Mouse (Mus musculus) kidney, adult 2 months (tissue): ENCODE measurements around the gene Luzp2. TPM values are rescaled to one million over a fixed set of nuclear protein-coding genes. Genes with fewer than 3 reads are reported as not detected.

Experiments
- DNase-seq: peaks from one replicate; pipeline ENCODE4 v3.0.0; 2021
- H3K27ac ChIP-seq: fragments of 200-500 bp; 2 replicates; pipeline ENCODE4 v1.5.1; 2012; ENCODE audit warnings: low read depth, low read length, control low read depth, inconsistent platforms; ENCODE audit not compliant: insufficient read depth
- H3K27me3 ChIP-seq: fragments of 200-500 bp; replicated peaks from 2 replicates; pipeline ENCODE4 v1.6.1; 2012; ENCODE audit warnings: mild to moderate bottlenecking, moderate library complexity, low read length, inconsistent platforms; ENCODE audit not compliant: control insufficient read depth, insufficient read depth
- H3K36me3 ChIP-seq: fragments of 200-500 bp; 2 replicates; pipeline ENCODE4 v1.6.1; 2012; ENCODE audit warnings: mild to moderate bottlenecking, moderate library complexity, low read length, inconsistent platforms; ENCODE audit not compliant: control insufficient read depth, insufficient read depth
- H3K4me1 ChIP-seq: fragments of 200-500 bp; 2 replicates; pipeline ENCODE4 v1.6.1; 2011; ENCODE audit warnings: low read length; ENCODE audit not compliant: control insufficient read depth, insufficient read depth
- H3K4me3 ChIP-seq: fragments of 200-500 bp; 2 replicates; pipeline ENCODE4 v1.5.1; 2011; ENCODE audit warnings: mild to moderate bottlenecking, low read depth, low read length, control low read depth; ENCODE audit not compliant: insufficient read depth
- CTCF ChIP-seq: fragments of 200-500 bp; conservative IDR thresholded peaks from 2 replicates; pipeline ENCODE4 v1.5.1; 2011; ENCODE audit warnings: low read depth, mild to moderate bottlenecking, control low read depth, low read length, moderate library complexity, mixed read lengths; ENCODE audit not compliant: insufficient read depth, insufficient read length
- POLR2A ChIP-seq: fragments of 200-500 bp; IDR thresholded peaks from one replicate; pipeline ENCODE4 v1.6.1; 2011; ENCODE audit warnings: low read depth, low read length, control low read depth
- WGBS: fragments of 180-500 bp; shearing (Covaris S2); methylation state at CpG from one replicate; pipeline ENCODE4 v1.1.7; 2018; 5-methylcytosine and 5-hydroxymethylcytosine counted together
- polyA plus RNA-seq: library from polyadenylated mRNA; depleted of rRNA; stranded (reverse); fragments of >200 nt; gene quantifications from 2 replicates; pipeline ENCODE4 v1.2.3, GENCODE M21; 2012

Gene Luzp2
- polyA plus RNA-seq, 1 experiment = 0.08 TPM

DNA sequence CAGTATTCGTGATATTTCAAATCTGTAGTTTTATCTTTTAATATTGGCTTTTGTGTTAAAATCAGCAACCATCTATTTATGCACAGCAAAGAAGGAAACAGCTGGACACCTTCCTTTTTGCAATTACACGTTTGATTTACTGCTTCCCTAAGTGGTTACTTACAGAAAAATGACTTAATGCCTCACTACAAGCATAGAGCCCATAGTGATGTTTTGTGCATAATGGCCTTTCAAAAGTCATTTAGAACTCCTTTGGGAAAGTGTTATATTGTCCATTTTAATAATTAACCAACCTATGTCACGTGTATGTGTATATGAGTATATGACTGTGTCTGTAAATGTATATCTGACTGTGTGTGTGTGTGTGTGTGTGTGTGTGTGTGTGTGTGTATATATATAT, 63.3 kb downstream of the Luzp2 start:
- H3K27me3 ChIP-seq = no peaks in the 10 kb centered on the region
- no peak overlapping the region for H3K4me3 ChIP-seq
- no peaks in the 10 kb centered on the region for H3K4me1 ChIP-seq
- H3K36me3 ChIP-seq = no peaks in the 10 kb centered on the region
- WGBS = 54% methylated on average over 3 of the region's 3 CpGs
- no peak for TF ChIP-seq CTCF
- TF ChIP-seq POLR2A = no peak
- no peak overlapping the region for H3K27ac ChIP-seq
- no peak for DNase-seq

GRCm38 (mm10) chr7:54909958-54910357, 74.7 kb downstream of the Luzp2 start:
- 37% methylated on average over 7 of the region's 7 CpGs for WGBS
- Histone ChIP-seq H3K4me1 (no peaks in the 10 kb centered on the region), H3K27me3 (no peaks in the 10 kb centered on the region), H3K36me3 (no peaks in the 10 kb centered on the region), H3K4me3 (no peak overlapping the region), H3K27ac (no peak overlapping the region)
- DNase-seq = peak; percentile 39
- TF ChIP-seq POLR2A = no peak
- TF ChIP-seq CTCF = no peak

DNA sequence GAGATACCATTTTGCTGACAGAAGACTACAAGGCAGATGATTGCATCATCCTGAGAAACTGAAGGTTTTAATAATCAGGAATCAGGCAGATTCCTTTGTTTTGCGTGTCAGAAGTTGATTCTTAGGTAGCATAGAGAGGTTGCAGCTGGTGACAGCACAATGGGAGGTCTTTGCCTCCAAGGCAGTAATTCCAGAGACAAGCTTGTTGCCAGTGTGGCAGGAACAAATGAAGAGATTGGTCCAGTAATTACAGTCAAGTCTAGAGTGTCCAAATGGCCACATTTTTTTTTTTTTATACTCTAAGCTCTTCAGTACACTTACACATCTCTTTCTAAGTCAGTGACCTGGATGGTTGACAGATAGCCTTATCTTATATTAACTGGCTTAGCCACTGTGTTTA, 78.7 kb downstream of the Luzp2 start:
- Histone ChIP-seq H3K27me3 (no peaks in the 10 kb centered on the region), H3K27ac (no peak overlapping the region), H3K36me3 (no peaks in the 10 kb centered on the region), H3K4me3 (no peak overlapping the region), H3K4me1 (no peaks in the 10 kb centered on the region)
- 50% methylated on average over 1 of the region's 1 CpGs for WGBS
- TF ChIP-seq POLR2A (no peak), CTCF (no peak)
- DNase-seq = no peak

DNA sequence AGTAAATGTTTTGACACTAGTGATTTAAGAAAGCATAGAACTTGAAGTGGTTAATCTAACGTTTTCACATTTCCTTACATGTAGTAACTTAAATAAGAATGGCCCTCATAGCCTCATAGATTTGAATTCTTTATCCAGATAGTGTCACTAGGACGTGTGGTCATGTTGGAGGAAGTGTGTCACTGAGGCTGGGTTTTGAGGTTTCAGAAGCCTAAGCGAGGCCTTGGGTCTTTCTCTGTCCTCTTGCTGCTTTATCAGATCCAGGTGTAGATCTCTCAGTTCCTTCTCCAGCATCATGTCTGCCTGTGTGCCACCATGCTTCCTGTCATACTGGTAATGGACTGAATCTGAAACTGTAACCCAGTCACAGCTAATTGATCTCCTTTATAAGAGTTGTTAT, 86.7 kb downstream of the Luzp2 start:
- H3K36me3 ChIP-seq = no peaks in the 10 kb centered on the region
- H3K4me3 ChIP-seq = no peak overlapping the region
- no peaks in the 10 kb centered on the region for H3K27me3 ChIP-seq
- TF ChIP-seq POLR2A = no peak
- no peak for TF ChIP-seq CTCF
- H3K4me1 ChIP-seq = no peaks in the 10 kb centered on the region
- WGBS = 70% methylated on average over 3 of the region's 3 CpGs
- DNase-seq = no peak
- H3K27ac ChIP-seq = no peak overlapping the region

DNA sequence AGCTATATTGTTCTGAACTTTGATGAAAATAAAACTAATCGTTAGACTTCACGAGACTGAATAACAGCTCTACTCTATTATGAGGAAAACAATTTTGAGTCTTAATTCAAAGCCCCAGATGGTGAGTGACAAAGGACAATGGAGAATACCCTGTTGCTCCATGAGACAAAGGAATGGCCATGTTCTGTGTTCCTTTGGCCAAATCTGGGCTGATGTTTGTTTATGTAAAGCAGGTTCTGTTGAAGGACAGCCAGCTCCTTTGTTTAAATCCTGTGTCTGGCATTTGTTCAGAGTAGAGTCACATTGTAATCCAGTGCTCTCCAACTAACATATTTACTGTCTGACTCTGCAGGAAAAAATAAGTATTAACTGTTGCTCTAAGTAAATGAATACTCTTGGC, 121.5 kb downstream of the Luzp2 start:
- H3K36me3 ChIP-seq = no peaks in the 10 kb centered on the region
- DNase-seq = no peak
- no peaks in the 10 kb centered on the region for H3K27me3 ChIP-seq
- H3K4me1 ChIP-seq = no peaks in the 10 kb centered on the region
- H3K27ac ChIP-seq = no peak overlapping the region
- H3K4me3 ChIP-seq = no peak overlapping the region
- TF ChIP-seq POLR2A = no peak
- no peak for TF ChIP-seq CTCF
- 89% methylated on average over 2 of the region's 2 CpGs for WGBS

DNA sequence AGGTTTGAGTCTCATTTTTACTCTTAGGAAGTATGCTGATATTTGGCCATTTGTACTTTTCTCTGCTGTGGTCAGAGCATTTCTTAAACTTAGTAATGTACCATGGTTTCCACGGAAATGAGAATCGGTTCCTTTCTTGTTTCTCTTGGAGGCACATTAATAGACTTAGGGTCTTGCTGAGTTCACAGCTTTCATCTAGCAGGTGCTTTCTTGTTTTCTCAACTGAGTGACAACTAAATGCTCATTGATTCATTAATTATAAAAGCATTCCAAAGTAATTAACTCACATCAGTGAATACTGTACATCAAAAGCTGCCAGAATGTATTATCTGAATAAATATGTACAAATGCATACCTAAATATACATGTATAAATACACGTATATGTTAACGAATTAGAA, 127.4 kb downstream of the Luzp2 start:
- TF ChIP-seq POLR2A = no peak
- no peak for TF ChIP-seq CTCF
- Histone ChIP-seq H3K4me3 (no peak overlapping the region), H3K4me1 (no peaks in the 10 kb centered on the region), H3K27ac (no peak overlapping the region), H3K27me3 (no peaks in the 10 kb centered on the region), H3K36me3 (no peaks in the 10 kb centered on the region)
- DNase-seq = no peak
- WGBS = 66% methylated on average over 4 of the region's 4 CpGs

DNA sequence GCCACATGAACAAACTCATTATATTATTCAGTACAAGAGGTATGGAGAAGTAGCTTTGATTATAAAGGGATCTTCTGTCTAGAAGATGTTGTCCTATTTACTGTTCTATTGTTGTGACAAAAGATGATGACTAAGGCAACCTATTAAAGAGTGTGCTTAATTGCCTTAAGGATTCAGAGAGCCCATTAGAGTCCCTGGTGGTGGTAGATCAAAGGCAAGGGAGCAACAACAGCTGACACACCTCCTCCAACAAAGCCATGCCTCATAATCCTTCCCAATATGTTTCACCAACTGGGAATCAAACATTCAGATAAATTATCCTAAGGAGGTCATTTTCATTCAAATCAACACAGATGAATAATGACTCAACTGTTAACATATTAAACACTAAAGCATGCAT, 142.1 kb downstream of the Luzp2 start:
- H3K4me1 ChIP-seq = no peaks in the 10 kb centered on the region
- DNase-seq = no peak
- no peaks in the 10 kb centered on the region for H3K36me3 ChIP-seq
- H3K4me3 ChIP-seq = no peak overlapping the region
- no peaks in the 10 kb centered on the region for H3K27me3 ChIP-seq
- no peak overlapping the region for H3K27ac ChIP-seq
- TF ChIP-seq CTCF = no peak
- TF ChIP-seq POLR2A = no peak

DNA sequence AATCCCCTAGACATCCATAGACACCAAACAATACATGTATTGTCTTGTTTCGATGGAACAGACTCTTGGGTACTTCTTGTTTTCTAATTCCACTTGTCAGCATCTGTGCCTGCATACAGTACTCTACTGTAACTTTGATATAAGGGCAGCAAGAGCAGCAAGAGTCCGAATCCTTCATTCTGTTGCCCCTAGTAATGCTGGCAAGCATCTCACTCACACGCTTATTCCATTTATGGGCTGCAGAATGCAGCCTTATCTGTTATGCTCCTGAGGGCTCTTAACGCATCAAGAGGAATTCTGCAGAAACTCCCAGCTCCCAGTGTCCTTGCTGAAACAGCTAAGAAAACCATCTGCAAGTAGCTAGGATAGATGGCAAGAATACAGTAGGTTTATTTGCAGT, 145.3 kb downstream of the Luzp2 start:
- Histone ChIP-seq H3K4me1 (no peaks in the 10 kb centered on the region), H3K4me3 (no peak overlapping the region), H3K27me3 (no peaks in the 10 kb centered on the region), H3K36me3 (no peaks in the 10 kb centered on the region), H3K27ac (no peak overlapping the region)
- DNase-seq = no peak
- 77% methylated on average over 4 of the region's 4 CpGs for WGBS
- no peak for TF ChIP-seq CTCF
- TF ChIP-seq POLR2A = no peak

- H3K4me3 ChIP-seq = no peak overlapping the region
- 37% methylated on average over 2 of the region's 2 CpGs for WGBS
Observed at GRCm38 (mm10) chr7:55000397-55000796, 165.1 kb downstream of the Luzp2 start.

More at GRCm38 (mm10) chr7:55000397-55000796, 165.1 kb downstream of the Luzp2 start:
- Histone ChIP-seq H3K27ac (no peak overlapping the region), H3K36me3 (no peaks in the 10 kb centered on the region), H3K4me1 (no peaks in the 10 kb centered on the region), H3K27me3 (no peaks in the 10 kb centered on the region)
- DNase-seq = no peak
- TF ChIP-seq CTCF = no peak
